Mouse (Mus musculus) G1E (cell line): ENCODE data around the gene Myoz2.

Experiments used
- CTCF ChIP-seq: IDR thresholded peaks from 2 replicates; pipeline ENCODE4 v1.5.1; 2012; ENCODE audit warnings: low read depth, low read length, inconsistent platforms, mixed read lengths
- GATA1 ChIP-seq: IDR thresholded peaks from 2 replicates; pipeline ENCODE4 v1.6.1; 2012; ENCODE audit warnings: borderline replicate concordance, low read length, inconsistent platforms, mixed read lengths
- TAL1 ChIP-seq: conservative IDR thresholded peaks from 2 replicates; pipeline ENCODE4 v1.6.1; 2012; ENCODE audit warnings: low read depth, low read length, inconsistent platforms, mixed read lengths

DNA sequence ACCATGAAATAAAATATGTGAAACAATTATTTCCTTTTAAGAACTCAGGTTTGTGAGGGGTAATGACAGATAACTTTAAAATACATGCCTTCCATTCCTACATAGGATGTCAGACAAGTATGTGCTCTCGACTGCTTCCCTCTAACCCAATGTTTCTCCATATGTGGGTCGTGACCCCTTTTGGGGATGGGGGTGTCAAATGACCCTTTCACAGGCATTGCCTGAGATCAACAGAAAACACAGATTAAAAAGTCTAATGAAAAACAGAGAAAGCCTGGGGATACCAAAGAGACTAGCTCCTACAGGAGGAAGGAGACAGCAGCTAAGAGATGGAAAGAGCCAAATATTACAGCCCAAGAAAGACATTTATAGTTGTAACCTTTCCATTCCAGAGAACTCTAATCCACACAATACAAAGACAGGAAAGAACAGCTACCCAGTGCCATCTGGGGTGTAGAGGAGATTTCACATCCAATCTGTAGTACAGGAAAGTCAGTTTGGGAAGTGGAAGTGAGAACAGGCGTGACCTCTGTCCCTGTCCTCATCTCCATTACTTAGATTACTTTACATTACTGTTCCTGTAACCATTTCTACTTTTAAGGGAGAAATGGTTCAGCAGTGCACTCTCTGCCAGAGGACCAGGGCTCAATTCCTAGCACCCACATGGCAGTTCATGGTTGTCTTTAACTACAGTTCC is 62.5 kb downstream of the Myoz2 start:
- TF ChIP-seq CTCF (no peak), GATA1 (no peak), TAL1 (no peak)
